Mouse (Mus musculus): ENCODE measurements around the gene Asf1b.

Asf1b gene

GRCm38 (mm10) chr8:83955106-83955957, at the start of gene Asf1b, which contains the start of gene Gm10644:
Gene Asf1b (plus strand): TSS chr8:83955507.
Gene Gm10644 (minus strand): TSS chr8:83955205.
- peak; percentile 97 for DNase-seq (ENCODE audit: low spot score)

- DNase-seq (ENCODE audit: low spot score), result no peak
Measured at GRCm38 (mm10) chr8:83908583-83908982, 46.7 kb upstream of the Asf1b start.

GRCm38 (mm10) chr8:83909311-83909710, 46.0 kb upstream of the Asf1b start:
- DNase-seq (ENCODE audit: low spot score), result no peak

- DNase-seq (ENCODE audit: low spot score), result no peak
Measured at GRCm38 (mm10) chr8:83911809-83912731, 43.2 kb upstream of the Asf1b start.

- no peak for DNase-seq (ENCODE audit: low spot score)
Measured at GRCm38 (mm10) chr8:83914232-83914631, 41.1 kb upstream of the Asf1b start.

- DNase-seq (ENCODE audit: low spot score), result no peak
Measured at GRCm38 (mm10) chr8:83914860-83915259, 40.4 kb upstream of the Asf1b start.

GRCm38 (mm10) chr8:83916015-83916414, 39.3 kb upstream of the Asf1b start:
- no peak for DNase-seq (ENCODE audit: low spot score)

GRCm38 (mm10) chr8:83917566-83917965, 37.7 kb upstream of the Asf1b start:
- peak; percentile 57 for DNase-seq (ENCODE audit: low spot score)

- peak; percentile 58 for DNase-seq (ENCODE audit: low spot score)
Measured at GRCm38 (mm10) chr8:83921558-83921957, 33.7 kb upstream of the Asf1b start.

- no peak for DNase-seq (ENCODE audit: low spot score)
Measured at GRCm38 (mm10) chr8:83922727-83923126, 32.6 kb upstream of the Asf1b start.

GRCm38 (mm10) chr8:83924585-83924984, 30.7 kb upstream of the Asf1b start:
- no peak for DNase-seq (ENCODE audit: low spot score)

GRCm38 (mm10) chr8:83926266-83926665, 29.0 kb upstream of the Asf1b start:
- peak; percentile 74 for DNase-seq (ENCODE audit: low spot score)

- DNase-seq (ENCODE audit: low spot score), result no peak
Measured at GRCm38 (mm10) chr8:83934222-83934621, 21.1 kb upstream of the Asf1b start.

GRCm38 (mm10) chr8:83934994-83935393, 20.3 kb upstream of the Asf1b start:
- DNase-seq (ENCODE audit: low spot score), result no peak

GRCm38 (mm10) chr8:83935435-83935834, 19.9 kb upstream of the Asf1b start:
- no peak for DNase-seq (ENCODE audit: low spot score)

- no peak for DNase-seq (ENCODE audit: low spot score)
Measured at GRCm38 (mm10) chr8:83937645-83938044, 17.7 kb upstream of the Asf1b start.

- DNase-seq (ENCODE audit: low spot score), result peak; percentile 5
Measured at GRCm38 (mm10) chr8:83938330-83938729, 17.0 kb upstream of the Asf1b start.

GRCm38 (mm10) chr8:83941066-83941677, 14.1 kb upstream of the Asf1b start:
- DNase-seq (ENCODE audit: low spot score), result no peak

- DNase-seq (ENCODE audit: low spot score), result no peak
Measured at GRCm38 (mm10) chr8:83942446-83942845, 12.9 kb upstream of the Asf1b start.

GRCm38 (mm10) chr8:83945540-83945939, 9.8 kb upstream of the Asf1b start:
- no peak for DNase-seq (ENCODE audit: low spot score)

GRCm38 (mm10) chr8:83954749-83955105, 580 bp upstream of the Asf1b start:
- DNase-seq (ENCODE audit: low spot score), result no peak

GRCm38 (mm10) chr8:83955958-83956218, 581 bp downstream of the Asf1b start:
- DNase-seq (ENCODE audit: low spot score), result no peak

GRCm38 (mm10) chr8:83956789-83957188, 1.5 kb downstream of the Asf1b start:
- no peak for DNase-seq (ENCODE audit: low spot score)

Measured in ovary, postnatal 36 days (tissue).